Mouse (Mus musculus): Measurements from ENCODE around the gene Gprin3.
"Not testable (repeated sequence)": the region's sequence is repeated elsewhere in the genome, so short reads cannot be mapped to it uniquely, and the experiment has no call there.

Gene Gprin3

DNA sequence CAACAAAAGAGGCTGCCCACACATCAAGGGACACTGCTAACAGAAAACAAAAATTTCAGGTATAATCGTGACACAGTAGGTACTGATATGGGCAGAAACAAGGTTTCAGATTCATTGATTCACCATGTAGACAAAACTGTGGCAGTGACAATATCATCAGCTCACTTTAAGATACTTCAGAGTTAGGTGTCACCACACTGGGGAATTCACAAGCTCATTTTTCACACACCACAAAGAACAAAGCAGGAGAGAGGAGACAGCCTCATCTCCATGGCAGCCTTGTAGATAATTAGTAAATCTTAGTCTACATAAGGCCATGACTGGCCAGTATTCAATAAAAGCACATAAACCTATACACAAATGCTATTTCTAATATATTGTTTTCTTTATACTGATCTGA lies 77.4 kb downstream of the Gprin3 start:
- no peak for DNase-seq (ENCODE audit: low spot score)

- no peak for DNase-seq (ENCODE audit: low spot score)
Observed at GRCm38 (mm10) chr6:59341146-59341545, 84.9 kb downstream of the Gprin3 start.

DNA sequence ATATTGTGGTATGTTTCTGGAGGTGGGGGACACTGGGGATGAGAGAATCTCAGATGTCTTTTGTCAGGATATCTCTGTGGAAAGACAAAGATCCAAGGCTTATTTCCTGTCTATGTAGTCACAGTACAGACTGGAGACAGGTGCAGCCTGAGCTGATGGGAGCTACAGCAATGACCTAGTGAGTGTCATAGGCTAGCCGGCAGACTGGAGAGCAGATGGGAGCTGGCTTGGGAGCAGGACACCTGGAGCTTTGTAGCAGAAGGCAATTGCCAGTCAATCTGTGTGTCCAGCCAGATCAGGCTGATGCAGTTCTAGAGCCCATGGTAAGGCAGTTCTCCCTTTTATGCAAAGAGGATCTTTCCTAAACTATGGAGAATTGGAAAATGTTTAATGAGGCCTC lies 97.8 kb downstream of the Gprin3 start:
- DNase-seq (ENCODE audit: low spot score): no peak

DNA sequence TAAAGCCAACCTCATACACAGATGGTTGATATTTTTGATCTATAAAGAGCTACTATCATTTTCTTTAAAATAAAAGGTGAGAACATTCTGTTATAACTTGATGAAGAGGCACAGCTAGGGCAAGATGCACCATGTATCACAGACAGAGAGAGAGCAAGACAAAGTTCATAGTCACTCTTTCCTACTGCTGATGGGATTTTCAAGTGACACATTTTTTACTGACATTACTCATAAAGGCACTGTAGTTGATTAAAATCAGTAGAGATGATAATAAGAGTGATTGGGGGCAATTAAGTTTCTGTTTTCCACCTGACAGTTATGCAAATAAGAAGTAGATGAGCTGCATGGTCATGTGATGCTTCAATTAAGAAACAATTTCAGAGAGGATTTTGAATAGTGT lies 110.2 kb downstream of the Gprin3 start:
- DNase-seq (ENCODE audit: low spot score): no peak

- DNase-seq (ENCODE audit: low spot score): no peak
Observed at GRCm38 (mm10) chr6:59315090-59315489, 111.0 kb downstream of the Gprin3 start.

- DNase-seq (ENCODE audit: low spot score): no peak
Observed at GRCm38 (mm10) chr6:59313162-59313561, 112.9 kb downstream of the Gprin3 start.

DNA sequence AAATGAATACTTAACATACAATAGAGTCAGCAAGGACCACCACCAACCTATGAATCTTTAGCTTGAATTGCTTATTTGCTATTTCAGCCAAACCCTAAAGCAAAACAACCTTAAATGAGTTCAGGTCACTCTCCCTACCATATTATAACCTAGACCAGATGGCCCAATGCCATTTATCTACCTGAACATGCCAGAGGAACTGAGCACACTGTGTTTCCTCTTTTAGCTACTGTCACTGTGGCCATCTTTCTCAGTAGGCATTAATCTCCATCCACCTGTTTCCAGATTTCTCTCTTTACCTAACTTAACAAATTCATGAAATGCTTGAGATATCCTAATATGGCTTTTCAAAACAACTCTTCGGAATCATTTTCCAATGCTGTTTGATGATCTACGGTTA lies 114.9 kb downstream of the Gprin3 start:
- no peak for DNase-seq (ENCODE audit: low spot score)

GRCm38 (mm10) chr6:59304235-59304942 lies 121.7 kb downstream of the Gprin3 start:
- DNase-seq (ENCODE audit: low spot score): not testable (repeated sequence)

DNA sequence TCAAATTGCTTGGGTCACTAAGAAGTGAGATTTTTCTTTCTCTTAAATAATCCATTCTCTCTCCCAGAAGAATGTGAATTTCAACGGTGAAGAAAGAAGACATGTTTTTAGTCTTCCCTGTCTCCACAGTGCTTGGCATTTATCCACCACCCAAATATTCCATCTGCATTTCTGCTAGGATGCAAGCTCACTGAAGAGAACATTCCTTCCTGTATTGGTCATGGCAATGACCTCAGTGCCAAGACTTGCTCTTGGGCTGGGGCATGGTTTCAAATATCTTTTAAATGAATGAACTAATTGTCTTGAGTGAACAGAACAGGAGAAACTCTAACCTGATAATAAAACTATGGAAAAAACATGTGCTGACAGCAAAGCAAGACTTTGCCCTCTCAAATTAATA lies 123.1 kb downstream of the Gprin3 start:
- no peak for DNase-seq (ENCODE audit: low spot score)

Data from layer of hippocampus, adult 11-12 months (tissue).